Mouse (Mus musculus): ENCODE measurements around the gene Cab39l. TPM values are rescaled to one million over a fixed set of nuclear protein-coding genes. Genes with fewer than 3 reads are reported as not detected.
"Not testable (repeated sequence)": the region's sequence is repeated elsewhere in the genome, so short reads cannot be mapped to it uniquely, and the experiment has no call there.

Cab39l gene
- polyA plus RNA-seq (2014; fragmentation: Nextera tagmentation; extraction: Ambion mirVana) = 47.0 and 47.7 TPM in 2 replicates

DNA sequence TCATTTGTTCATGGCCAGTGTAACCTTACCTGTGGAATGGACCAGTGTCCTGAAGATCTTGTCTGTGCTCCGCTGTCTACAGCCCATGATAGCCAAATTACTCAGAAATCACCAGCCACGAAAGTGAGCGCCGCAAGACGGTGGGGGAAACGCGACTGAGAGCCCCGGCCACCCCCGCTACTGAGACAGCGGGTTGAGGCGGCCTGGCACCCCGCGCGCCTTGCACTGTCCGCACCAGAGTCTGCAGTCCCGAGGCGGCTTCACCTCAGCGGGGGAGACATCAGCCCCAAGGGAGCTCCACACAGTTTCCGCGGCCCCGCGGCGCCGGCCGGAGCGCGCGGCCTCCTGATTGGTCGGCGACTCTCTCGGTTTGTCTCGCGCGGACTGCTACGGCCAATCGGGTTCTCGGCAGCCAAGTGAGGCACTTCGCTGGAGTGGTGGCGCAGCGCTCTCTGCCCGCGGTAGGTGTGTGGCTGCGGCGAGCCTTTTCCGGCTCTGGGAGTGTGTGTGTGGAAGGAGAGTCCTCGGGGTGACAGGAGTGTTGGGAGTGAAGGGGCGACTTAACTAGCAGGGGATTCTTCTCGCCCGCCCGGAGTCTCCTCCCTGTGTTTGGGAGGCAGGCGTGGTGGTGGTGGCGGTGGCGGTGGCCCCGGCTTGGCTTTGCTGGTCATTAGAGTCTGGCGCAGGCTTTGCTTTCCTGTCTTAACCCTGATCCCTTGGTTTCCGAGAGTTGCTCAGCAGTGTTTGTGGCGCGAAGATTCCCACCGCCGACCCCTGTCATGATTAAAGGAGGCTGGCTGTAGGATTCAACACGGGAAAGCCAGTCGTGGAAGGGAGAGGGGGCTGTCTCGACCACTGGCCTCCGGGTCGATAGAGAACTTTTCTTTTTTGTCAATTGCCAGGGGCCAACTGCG, at the start of gene Cab39l, which contains the start of gene Setdb2:
TSS of gene Cab39l (plus strand) at position 415 of the 914 bp plus-strand sequence.
TSS of gene Setdb2 (minus strand) at position 327 of the 914 bp plus-strand sequence.
- Histone ChIP-seq H3K9ac (ENCODE audit: low read depth, low read length) (peak within 1 kb of the TSS; percentile 74), H3K27me3 (ENCODE audit: control insufficient read depth, insufficient read depth, low read length) (no peaks in the 10 kb centered on the region), H3K4me2 (replicated peaks; ENCODE audit: low read depth, low read length) (peak within 1 kb of the TSS; percentile 75), H3K9me3 (ENCODE audit: control insufficient read depth, low read length) (no peaks in the 10 kb centered on the region), H3K36me3 (ENCODE audit: control insufficient read depth, insufficient read depth, low read length) (no peaks in the 10 kb centered on the region), H3K27ac (ENCODE audit: low read depth, low read length) (peak within 1 kb of the TSS; percentile 54), H3K4me3 (ENCODE audit: low read depth, low read length) (peak within 1 kb of the TSS; percentile 64), H3K4me1 (replicated peaks; ENCODE audit: control insufficient read depth, insufficient read depth, low read length) (no peaks in the 10 kb centered on the region)
- peak; percentile 92 for DNase-seq (ENCODE audit: low spot score)
- ATAC-seq (ENCODE audit: low FRiP score) = peak; percentile 100
- WGBS = under 1% methylated on average over 64 of the region's 66 CpGs

DNA sequence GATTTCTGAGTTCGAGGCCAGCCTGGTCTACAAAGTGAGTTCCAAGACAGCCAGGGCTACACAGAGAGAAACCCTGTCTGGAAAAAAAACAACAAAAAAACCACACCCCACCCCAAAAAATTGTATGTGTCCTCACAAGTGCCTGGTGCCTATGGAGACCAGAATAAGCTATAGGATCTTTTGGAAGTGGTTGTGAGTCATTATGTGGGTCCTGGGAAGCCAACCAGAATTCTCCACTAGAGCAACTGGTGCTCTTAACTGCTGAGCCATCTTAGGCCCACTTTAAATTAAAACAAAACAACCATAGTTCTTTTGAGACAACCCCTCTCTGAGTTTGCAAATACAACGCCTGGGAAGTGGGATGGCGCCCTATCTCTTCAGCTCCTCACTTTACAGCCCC, 45.5 kb upstream of the Cab39l start, which contains the start of gene Phf11c:
TSS of gene Phf11c (minus strand) at position 101 of the 400 bp plus-strand sequence.
- H3K36me3 ChIP-seq (ENCODE audit: control insufficient read depth, insufficient read depth, low read length) = no peaks in the 10 kb centered on the region
- no peak for DNase-seq (ENCODE audit: low spot score)
- no peak for ATAC-seq (ENCODE audit: low FRiP score)
- H3K27ac ChIP-seq (ENCODE audit: low read depth, low read length) = no peak within 1 kb of the TSS
- H3K4me2 ChIP-seq (replicated peaks; ENCODE audit: low read depth, low read length) = no peak within 1 kb of the TSS
- no peak within 1 kb of the TSS for H3K4me3 ChIP-seq (ENCODE audit: low read depth, low read length)
- no peak within 1 kb of the TSS for H3K9ac ChIP-seq (ENCODE audit: low read depth, low read length)
- H3K27me3 ChIP-seq (ENCODE audit: control insufficient read depth, insufficient read depth, low read length) = no peaks in the 10 kb centered on the region
- H3K4me1 ChIP-seq (replicated peaks; ENCODE audit: control insufficient read depth, insufficient read depth, low read length) = no peaks in the 10 kb centered on the region
- H3K9me3 ChIP-seq (ENCODE audit: control insufficient read depth, low read length) = no peaks in the 10 kb centered on the region
- WGBS = 94% methylated on average over 3 of the region's 3 CpGs

DNA sequence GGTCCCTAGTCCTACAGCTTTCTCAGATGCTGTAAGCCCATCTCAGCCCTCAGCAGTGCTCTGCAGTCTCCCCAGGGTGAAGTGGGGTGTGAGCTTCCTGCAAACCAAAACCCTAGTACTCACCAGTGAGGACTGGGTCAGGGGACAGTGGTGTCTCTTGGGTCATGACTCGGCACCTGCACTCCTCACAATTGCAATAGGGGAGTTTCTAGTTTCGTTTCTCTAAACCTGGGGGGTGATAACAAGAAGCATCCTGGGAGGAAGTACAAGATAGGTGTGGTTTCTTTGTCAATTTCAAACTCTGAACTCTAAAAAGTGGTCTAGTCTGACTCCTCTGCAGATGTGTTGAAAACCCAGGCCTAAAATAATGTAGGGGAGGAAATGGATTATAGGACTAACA, 43.8 kb upstream of the Cab39l start:
- Histone ChIP-seq H3K9me3 (ENCODE audit: control insufficient read depth, low read length) (no peaks in the 10 kb centered on the region), H3K9ac (ENCODE audit: low read depth, low read length) (no peak overlapping the region), H3K27ac (ENCODE audit: low read depth, low read length) (no peak overlapping the region), H3K27me3 (ENCODE audit: control insufficient read depth, insufficient read depth, low read length) (no peaks in the 10 kb centered on the region), H3K4me1 (replicated peaks; ENCODE audit: control insufficient read depth, insufficient read depth, low read length) (no peaks in the 10 kb centered on the region), H3K4me2 (replicated peaks; ENCODE audit: low read depth, low read length) (no peak overlapping the region), H3K36me3 (ENCODE audit: control insufficient read depth, insufficient read depth, low read length) (no peaks in the 10 kb centered on the region), H3K4me3 (ENCODE audit: low read depth, low read length) (no peak overlapping the region)
- 78% methylated on average over 2 of the region's 2 CpGs for WGBS
- DNase-seq (ENCODE audit: low spot score) (no peak), ATAC-seq (ENCODE audit: low FRiP score) (no peak)

DNA sequence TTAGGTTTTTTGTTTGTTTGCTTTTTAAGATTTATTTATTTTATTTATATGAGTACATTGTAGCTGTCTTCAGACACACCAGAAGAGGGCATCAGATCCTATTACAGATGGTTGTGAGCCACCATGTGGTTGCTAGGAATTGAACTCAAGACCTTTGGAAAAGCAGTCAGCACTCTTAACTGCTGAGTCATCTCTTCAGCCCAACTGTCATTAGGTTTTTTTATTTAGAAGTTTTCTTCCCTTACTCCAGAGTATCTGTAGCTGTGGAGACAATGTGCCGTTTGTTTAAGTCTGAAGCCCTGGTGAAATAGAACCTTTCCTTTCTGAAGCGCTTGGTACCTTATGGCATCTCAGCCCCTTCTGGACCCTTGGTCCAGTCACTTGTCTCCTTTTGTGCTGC, 25.8 kb upstream of the Cab39l start:
- not testable (repeated sequence) for DNase-seq (ENCODE audit: low spot score); H3K36me3 ChIP-seq (ENCODE audit: control insufficient read depth, insufficient read depth, low read length); H3K27ac ChIP-seq (ENCODE audit: low read depth, low read length); H3K9me3 ChIP-seq (ENCODE audit: control insufficient read depth, low read length); H3K9ac ChIP-seq (ENCODE audit: low read depth, low read length); H3K4me3 ChIP-seq (ENCODE audit: low read depth, low read length); H3K4me2 ChIP-seq (replicated peaks; ENCODE audit: low read depth, low read length); H3K4me1 ChIP-seq (replicated peaks; ENCODE audit: control insufficient read depth, insufficient read depth, low read length); H3K27me3 ChIP-seq (ENCODE audit: control insufficient read depth, insufficient read depth, low read length); ATAC-seq (ENCODE audit: low FRiP score)
- 85% methylated on average over 2 of the region's 2 CpGs for WGBS

DNA sequence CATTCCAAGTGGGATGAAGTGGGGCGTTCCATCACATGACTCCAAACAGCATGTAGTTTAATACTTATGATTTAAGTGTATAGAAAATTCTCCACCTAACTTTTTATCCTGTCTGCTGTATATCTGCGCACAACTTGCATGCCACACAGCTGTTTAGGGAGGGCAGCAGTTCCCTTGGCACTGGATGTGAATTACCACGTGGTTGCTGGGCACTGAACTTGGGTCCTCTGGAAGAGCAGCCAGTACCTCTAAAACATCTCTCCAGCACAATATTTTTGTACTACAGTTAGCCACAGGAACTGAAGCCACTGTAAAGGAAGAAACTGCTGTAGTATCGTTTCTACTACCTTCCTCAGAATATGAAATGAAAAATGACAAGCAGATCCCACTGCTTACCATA, 22.6 kb upstream of the Cab39l start:
- DNase-seq (ENCODE audit: low spot score) (no peak), ATAC-seq (ENCODE audit: low FRiP score) (no peak)
- Histone ChIP-seq H3K27me3 (ENCODE audit: control insufficient read depth, insufficient read depth, low read length) (no peaks in the 10 kb centered on the region), H3K9ac (ENCODE audit: low read depth, low read length) (no peak overlapping the region), H3K36me3 (ENCODE audit: control insufficient read depth, insufficient read depth, low read length) (no peaks in the 10 kb centered on the region), H3K27ac (ENCODE audit: low read depth, low read length) (no peak overlapping the region), H3K4me3 (ENCODE audit: low read depth, low read length) (no peak overlapping the region), H3K4me1 (replicated peaks; ENCODE audit: control insufficient read depth, insufficient read depth, low read length) (no peaks in the 10 kb centered on the region), H3K4me2 (replicated peaks; ENCODE audit: low read depth, low read length) (no peak overlapping the region), H3K9me3 (ENCODE audit: control insufficient read depth, low read length) (no peaks in the 10 kb centered on the region)
- WGBS = 90% methylated on average over 4 of the region's 4 CpGs

DNA sequence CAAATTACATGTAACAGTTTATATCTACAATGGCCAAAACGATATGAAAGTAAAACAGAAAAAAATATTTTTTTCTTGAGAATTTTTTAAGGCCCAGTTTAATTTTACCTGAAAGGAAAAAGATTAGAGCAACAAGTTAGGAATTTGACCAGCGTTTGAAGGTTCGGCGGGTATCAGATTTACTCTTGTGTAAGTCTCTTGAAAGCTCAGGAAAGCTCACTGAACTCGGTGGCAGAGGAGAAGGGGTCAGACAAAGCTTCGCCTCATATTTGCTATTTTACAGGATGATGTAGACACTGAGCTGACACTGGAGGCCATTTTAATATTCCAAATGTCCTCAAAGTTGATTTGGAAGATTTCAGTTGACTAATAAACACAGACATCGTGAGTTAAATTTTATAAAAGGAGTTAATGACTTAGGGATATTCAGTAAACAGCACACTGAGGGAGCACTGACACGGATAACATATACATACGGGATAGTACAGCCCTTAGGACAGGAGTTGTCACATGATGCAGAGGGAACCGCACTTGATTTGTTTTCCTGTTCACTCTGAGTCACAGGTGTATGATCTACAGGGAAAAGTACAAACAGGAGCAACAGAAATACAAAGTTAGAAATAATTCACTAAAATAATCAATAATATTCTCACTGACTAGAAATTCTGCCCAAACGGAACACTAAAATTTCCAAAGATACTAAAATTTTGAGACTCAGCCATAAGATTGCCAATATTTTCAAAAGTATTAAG, 17.7 kb upstream of the Cab39l start:
- Histone ChIP-seq H3K4me3 (ENCODE audit: low read depth, low read length) (no peak overlapping the region), H3K9me3 (ENCODE audit: control insufficient read depth, low read length) (no peaks in the 10 kb centered on the region), H3K27ac (ENCODE audit: low read depth, low read length) (no peak overlapping the region), H3K4me1 (replicated peaks; ENCODE audit: control insufficient read depth, insufficient read depth, low read length) (no peaks in the 10 kb centered on the region), H3K9ac (ENCODE audit: low read depth, low read length) (no peak overlapping the region), H3K4me2 (replicated peaks; ENCODE audit: low read depth, low read length) (no peak overlapping the region), H3K27me3 (ENCODE audit: control insufficient read depth, insufficient read depth, low read length) (no peaks in the 10 kb centered on the region), H3K36me3 (ENCODE audit: control insufficient read depth, insufficient read depth, low read length) (no peaks in the 10 kb centered on the region)
- WGBS = 78% methylated on average over 11 of the region's 11 CpGs
- ATAC-seq (ENCODE audit: low FRiP score) (no peak), DNase-seq (ENCODE audit: low spot score) (no peak)

DNA sequence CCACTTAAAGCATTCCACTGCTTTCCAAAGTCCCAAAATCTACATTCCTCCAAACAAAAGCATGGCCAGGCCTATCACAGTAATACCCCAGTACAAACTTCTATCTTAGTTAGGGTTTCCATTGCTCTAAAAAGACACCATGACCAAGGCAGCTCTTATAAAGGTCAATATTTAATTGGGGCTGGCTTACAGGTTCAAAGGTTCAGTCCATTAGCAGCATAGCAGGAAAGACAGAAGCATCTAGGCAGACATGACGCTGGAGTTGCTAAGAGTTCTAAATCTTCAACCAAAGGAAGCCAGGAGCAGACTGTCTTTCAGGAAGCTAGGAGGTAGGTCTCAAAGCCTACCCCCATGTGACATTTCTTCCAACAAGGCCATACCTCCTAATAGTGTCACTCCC, 10.2 kb upstream of the Cab39l start:
- Histone ChIP-seq H3K27ac (ENCODE audit: low read depth, low read length) (no peak overlapping the region), H3K9me3 (ENCODE audit: control insufficient read depth, low read length) (no peaks in the 10 kb centered on the region), H3K4me3 (ENCODE audit: low read depth, low read length) (no peak overlapping the region), H3K4me1 (replicated peaks; ENCODE audit: control insufficient read depth, insufficient read depth, low read length) (no peaks in the 10 kb centered on the region), H3K4me2 (replicated peaks; ENCODE audit: low read depth, low read length) (no peak overlapping the region), H3K27me3 (ENCODE audit: control insufficient read depth, insufficient read depth, low read length) (no peaks in the 10 kb centered on the region), H3K9ac (ENCODE audit: low read depth, low read length) (no peak overlapping the region), H3K36me3 (ENCODE audit: control insufficient read depth, insufficient read depth, low read length) (no peaks in the 10 kb centered on the region)
- DNase-seq (ENCODE audit: low spot score) (no peak), ATAC-seq (ENCODE audit: low FRiP score) (no peak)
- WGBS = 85% methylated on average over 1 of the region's 1 CpGs

DNA sequence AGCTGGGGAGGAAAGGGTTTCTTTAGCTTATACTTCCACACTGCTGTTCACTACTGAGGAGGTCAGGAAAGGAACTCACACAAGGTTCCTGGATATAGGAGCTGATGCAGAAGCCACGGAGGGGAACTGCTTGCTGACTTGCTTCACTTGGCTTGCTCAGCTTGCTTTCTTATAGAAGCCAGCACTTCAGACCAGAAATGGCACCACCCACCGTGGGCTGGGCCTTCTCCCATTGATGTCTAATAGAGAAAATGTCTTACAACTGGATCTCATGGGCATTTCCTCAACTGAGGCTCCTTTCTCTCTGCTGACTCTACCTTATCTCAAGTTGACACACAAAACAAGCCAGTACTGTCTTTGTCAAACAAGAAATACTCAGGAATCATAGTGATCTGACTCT, 6.9 kb upstream of the Cab39l start:
- WGBS = 80% methylated on average over 2 of the region's 2 CpGs
- ATAC-seq (ENCODE audit: low FRiP score) = no peak
- H3K4me2 ChIP-seq (replicated peaks; ENCODE audit: low read depth, low read length) = no peak overlapping the region

More for the DNA sequence above, 6.9 kb upstream of the Cab39l start:
- Histone ChIP-seq H3K4me3 (ENCODE audit: low read depth, low read length) (no peak overlapping the region), H3K36me3 (ENCODE audit: control insufficient read depth, insufficient read depth, low read length) (no peaks in the 10 kb centered on the region), H3K9me3 (ENCODE audit: control insufficient read depth, low read length) (no peaks in the 10 kb centered on the region), H3K9ac (ENCODE audit: low read depth, low read length) (no peak overlapping the region), H3K27ac (ENCODE audit: low read depth, low read length) (no peak overlapping the region), H3K4me1 (replicated peaks; ENCODE audit: control insufficient read depth, insufficient read depth, low read length) (no peaks in the 10 kb centered on the region), H3K27me3 (ENCODE audit: control insufficient read depth, insufficient read depth, low read length) (no peaks in the 10 kb centered on the region)
- no peak for DNase-seq (ENCODE audit: low spot score)

Measured in hindbrain, embryonic 11.5 days (tissue).